Mouse (Mus musculus) frontal cortex, postnatal 14 days (tissue): ENCODE measurements around the gene Btnl9.
"Not testable (repeated sequence)": the region's sequence is repeated elsewhere in the genome, so short reads cannot be mapped to it uniquely, and the experiment has no call there.

Experiments used
- DNase-seq, 2 experiments: peaks; one replicate each; pipeline ENCODE4 v3.0.0; 2022; ENCODE audit warnings: low spot score in 2 of 2

Gene Btnl9

GRCm38 (mm10) chr11:49176047-49176779, 10.7 kb downstream of the Btnl9 start:
- DNase-seq, result not testable (repeated sequence)

- DNase-seq, result no peak
These were observed 11.6 kb downstream of the Btnl9 start for GRCm38 (mm10) chr11:49175345-49175744.

- DNase-seq, result no peak
These were observed 16.4 kb downstream of the Btnl9 start for GRCm38 (mm10) chr11:49170576-49170975.

GRCm38 (mm10) chr11:49168839-49169611, 17.9 kb downstream of the Btnl9 start:
- no peak for DNase-seq

GRCm38 (mm10) chr11:49156821-49157814, 29.8 kb downstream of the Btnl9 start:
- DNase-seq, result no peak

- no peak for DNase-seq
These were observed 32.9 kb downstream of the Btnl9 start, which contains the start of gene Olfr1394 for GRCm38 (mm10) chr11:49154077-49154476. Gene Olfr1394, plus strand, starts transcription at chr11:49154377.

- no peak for DNase-seq
These were observed 45.0 kb downstream of the Btnl9 start, which contains the start of gene Olfr1395 for GRCm38 (mm10) chr11:49141974-49142373. Gene Olfr1395, plus strand, starts transcription at chr11:49142274.

- DNase-seq, result no peak
These were observed 62.8 kb downstream of the Btnl9 start for GRCm38 (mm10) chr11:49124169-49124568.

GRCm38 (mm10) chr11:49119635-49120034, 67.3 kb downstream of the Btnl9 start:
- no peak for DNase-seq
